Mouse (Mus musculus) liver, embryonic 14.5 days (tissue): ENCODE data around the gene Aldh3b3.

Source experiments
- CTCF ChIP-seq: IDR thresholded peaks from 2 replicates; pipeline ENCODE4 v1.5.1; 2016; ENCODE audit warnings: antibody characterized with exemption, low read depth, control low read depth
- EP300 ChIP-seq: IDR thresholded peaks from 2 replicates; pipeline ENCODE4 v1.6.1; 2016; ENCODE audit warnings: antibody characterized with exemption, low read depth

GRCm38 (mm10) chr19:4012432-4013022 lies 54.1 kb downstream of the Aldh3b3 start, which contains the start of gene Ndufv1:
- TF ChIP-seq CTCF (peak; percentile 92), EP300 (peak; percentile 53)
